Mouse (Mus musculus) embryo, embryonic 11 days (tissue): ENCODE data around the gene Crtac1.

Experiments
- DNase-seq: peaks from one replicate; pipeline ENCODE4 v3.0.0-alpha.2; 2015

Gene Crtac1

GRCm38 (mm10) chr19:42272003-42272963 lies 159.3 kb downstream of the Crtac1 start:
- DNase-seq: peak; percentile 83

- no peak for DNase-seq
Observed at GRCm38 (mm10) chr19:42271182-42271581, 160.4 kb downstream of the Crtac1 start.

GRCm38 (mm10) chr19:42270119-42270518 lies 161.5 kb downstream of the Crtac1 start:
- DNase-seq: no peak

GRCm38 (mm10) chr19:42268337-42268736 lies 163.2 kb downstream of the Crtac1 start:
- DNase-seq: peak; percentile 69

GRCm38 (mm10) chr19:42263524-42263923 lies 168.1 kb downstream of the Crtac1 start:
- DNase-seq: no peak

GRCm38 (mm10) chr19:42260486-42260885 lies 171.1 kb downstream of the Crtac1 start:
- no peak for DNase-seq

- DNase-seq: no peak
Observed at GRCm38 (mm10) chr19:42258596-42258995, 173.0 kb downstream of the Crtac1 start.

GRCm38 (mm10) chr19:42258031-42258430 lies 173.6 kb downstream of the Crtac1 start:
- no peak for DNase-seq

- no peak for DNase-seq
Observed at GRCm38 (mm10) chr19:42257241-42257635, 174.3 kb downstream of the Crtac1 start.

GRCm38 (mm10) chr19:42256611-42257240 lies 174.9 kb downstream of the Crtac1 start:
- no peak for DNase-seq

GRCm38 (mm10) chr19:42255784-42256610 lies 175.6 kb downstream of the Crtac1 start:
- peak; percentile 96 for DNase-seq

GRCm38 (mm10) chr19:42255438-42255783 lies 176.2 kb downstream of the Crtac1 start:
- DNase-seq: no peak

GRCm38 (mm10) chr19:42249976-42250914 lies 181.3 kb downstream of the Crtac1 start:
- DNase-seq: no peak

GRCm38 (mm10) chr19:42247519-42247918 lies 184.1 kb downstream of the Crtac1 start, which contains the start of gene Golga7b:
Gene Golga7b (plus strand): TSS chr19:42247574.
- no peak for DNase-seq

- DNase-seq: no peak
Observed at GRCm38 (mm10) chr19:42246626-42247025, 185.0 kb downstream of the Crtac1 start.

- no peak for DNase-seq
Observed at GRCm38 (mm10) chr19:42243401-42243800, 188.2 kb downstream of the Crtac1 start.

- no peak for DNase-seq
Observed at GRCm38 (mm10) chr19:42240881-42241280, 190.7 kb downstream of the Crtac1 start.

GRCm38 (mm10) chr19:42238341-42238715 lies 193.3 kb downstream of the Crtac1 start:
- DNase-seq: no peak

- no peak for DNase-seq
Observed at GRCm38 (mm10) chr19:42237602-42238340, 193.8 kb downstream of the Crtac1 start.
